Mouse (Mus musculus): ENCODE results near the gene Afg1l. TPM values are rescaled to one million over a fixed set of nuclear protein-coding genes. Genes with fewer than 3 reads are reported as not detected.

Gene Afg1l
- total RNA-seq, 2 experiments from 2014 or later, result 8.7 to 12.6 TPM

- intact Hi-C loops (cut with DNase I), result loop anchor here (1.0 kb wide), 1 partner anchor 24 kb away; the partner anchor contains the start of gene Afg1l
- peak within 1 kb of the TSS; percentile 80 for H3K4me3 ChIP-seq
- peak; percentile 99 for DNase-seq
- peak within 1 kb of the TSS; percentile 98 for H3K27ac ChIP-seq
- TF ChIP-seq CTCF (IDR thresholded peaks at IDR 0.05), result no peak
Measured at GRCm38 (mm10) chr10:42501775-42502348, 23.5 kb upstream of the Afg1l start, which contains the start of gene Snx3. Gene Snx3 (plus strand): TSS chr10:42502030.

GRCm38 (mm10) chr10:42501161-42501560 is 22.8 kb upstream of the Afg1l start:
- H3K4me3 ChIP-seq, result peak overlapping the region; percentile 80
- intact Hi-C loops (cut with DNase I), result loop anchor here (1.0 kb wide), 1 partner anchor 23 kb away; the partner anchor contains the start of gene Afg1l
- DNase-seq, result no peak
- no peak for TF ChIP-seq CTCF (IDR thresholded peaks at IDR 0.05)
- H3K27ac ChIP-seq, result peak overlapping the region; percentile 98

- H3K4me3 ChIP-seq, result no peak overlapping the region
- intact Hi-C loops (cut with DNase I), result loop anchor here (1.0 kb wide), 1 partner anchor 22 kb away; the partner anchor contains the start of gene Afg1l
- no peak for TF ChIP-seq CTCF (IDR thresholded peaks at IDR 0.05)
- H3K27ac ChIP-seq, result peak overlapping the region; percentile 98
- DNase-seq, result no peak
Measured at GRCm38 (mm10) chr10:42500611-42501010, 22.2 kb upstream of the Afg1l start.

- no peak overlapping the region for H3K4me3 ChIP-seq
- intact Hi-C loops (cut with DNase I), result no loop called here
- no peak overlapping the region for H3K27ac ChIP-seq
- no peak for DNase-seq
- no peak for TF ChIP-seq CTCF (IDR thresholded peaks at IDR 0.05)
Measured at GRCm38 (mm10) chr10:42493000-42493399, 14.6 kb upstream of the Afg1l start.

- no peak for DNase-seq
- Histone ChIP-seq H3K4me3 (no peak overlapping the region), H3K27ac (no peak overlapping the region)
- no peak for TF ChIP-seq CTCF (IDR thresholded peaks at IDR 0.05)
- intact Hi-C loops (cut with DNase I), result no loop called here
Measured at GRCm38 (mm10) chr10:42492027-42492771, 13.8 kb upstream of the Afg1l start.

- intact Hi-C loops (cut with DNase I), result no loop called here
- TF ChIP-seq CTCF (IDR thresholded peaks at IDR 0.05), result no peak
- Histone ChIP-seq H3K27ac (no peak overlapping the region), H3K4me3 (no peak overlapping the region)
- no peak for DNase-seq
Measured at GRCm38 (mm10) chr10:42491158-42491557, 12.8 kb upstream of the Afg1l start.

DNA sequence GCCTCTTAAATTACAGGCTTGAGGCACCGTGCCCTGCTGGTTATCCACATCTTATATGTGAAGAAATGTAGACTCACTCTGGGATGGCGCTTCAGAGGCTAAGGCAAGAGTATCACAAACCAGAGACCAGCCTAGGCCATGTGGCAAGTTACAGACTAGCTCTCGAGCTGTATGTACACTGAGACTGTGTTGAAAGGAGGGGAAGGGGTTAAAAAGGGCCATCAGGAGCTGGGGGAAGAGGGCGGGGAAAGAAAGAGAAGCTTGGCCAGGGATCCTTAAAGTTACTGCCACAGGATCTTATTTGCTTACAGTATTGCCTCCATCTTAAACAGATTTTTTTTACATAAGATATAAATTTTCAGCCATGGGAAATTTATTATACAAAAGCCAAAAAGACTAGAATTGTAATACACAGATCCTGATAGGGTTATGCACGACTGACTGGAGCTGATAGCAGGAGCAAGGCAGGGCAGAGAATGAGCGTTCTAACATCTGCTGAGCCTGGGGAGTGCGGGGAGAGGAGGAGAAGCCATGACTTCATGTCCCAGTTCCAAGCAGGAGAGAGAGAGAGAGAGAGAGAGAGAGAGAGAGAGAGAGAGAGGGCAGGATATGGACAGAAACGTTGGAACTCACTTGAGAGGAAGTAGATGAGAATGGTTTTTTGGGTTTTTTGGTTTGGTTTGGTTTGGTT is 10.4 kb upstream of the Afg1l start:
- no peak for TF ChIP-seq CTCF (IDR thresholded peaks at IDR 0.05)
- Histone ChIP-seq H3K4me3 (no peak overlapping the region), H3K27ac (no peak overlapping the region)
- intact Hi-C loops (cut with DNase I), result no loop called here
- no peak for DNase-seq

DNA sequence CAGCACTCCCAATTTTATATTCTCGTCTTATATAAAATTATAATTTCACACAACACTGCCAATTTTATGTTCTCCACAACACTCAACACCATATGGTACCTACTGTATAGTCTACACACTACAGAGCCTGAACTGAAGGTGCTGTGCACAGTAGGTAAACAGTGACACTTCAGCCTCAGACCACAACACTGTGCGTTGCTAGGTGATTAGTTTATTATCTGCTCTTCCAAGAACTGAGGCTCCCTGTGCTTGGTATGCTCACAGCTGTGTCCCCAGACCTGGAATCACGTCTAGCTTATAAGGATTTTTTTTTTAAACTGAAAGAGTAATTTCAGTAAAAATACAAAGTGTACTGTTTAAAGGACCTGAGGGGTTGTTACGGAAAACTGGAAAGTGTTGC is 2.4 kb upstream of the Afg1l start:
- no peak overlapping the region for H3K27ac ChIP-seq
- intact Hi-C loops (cut with DNase I), result no loop called here
- no peak for TF ChIP-seq CTCF (IDR thresholded peaks at IDR 0.05)
- H3K4me3 ChIP-seq, result no peak overlapping the region
- no peak for DNase-seq

DNA sequence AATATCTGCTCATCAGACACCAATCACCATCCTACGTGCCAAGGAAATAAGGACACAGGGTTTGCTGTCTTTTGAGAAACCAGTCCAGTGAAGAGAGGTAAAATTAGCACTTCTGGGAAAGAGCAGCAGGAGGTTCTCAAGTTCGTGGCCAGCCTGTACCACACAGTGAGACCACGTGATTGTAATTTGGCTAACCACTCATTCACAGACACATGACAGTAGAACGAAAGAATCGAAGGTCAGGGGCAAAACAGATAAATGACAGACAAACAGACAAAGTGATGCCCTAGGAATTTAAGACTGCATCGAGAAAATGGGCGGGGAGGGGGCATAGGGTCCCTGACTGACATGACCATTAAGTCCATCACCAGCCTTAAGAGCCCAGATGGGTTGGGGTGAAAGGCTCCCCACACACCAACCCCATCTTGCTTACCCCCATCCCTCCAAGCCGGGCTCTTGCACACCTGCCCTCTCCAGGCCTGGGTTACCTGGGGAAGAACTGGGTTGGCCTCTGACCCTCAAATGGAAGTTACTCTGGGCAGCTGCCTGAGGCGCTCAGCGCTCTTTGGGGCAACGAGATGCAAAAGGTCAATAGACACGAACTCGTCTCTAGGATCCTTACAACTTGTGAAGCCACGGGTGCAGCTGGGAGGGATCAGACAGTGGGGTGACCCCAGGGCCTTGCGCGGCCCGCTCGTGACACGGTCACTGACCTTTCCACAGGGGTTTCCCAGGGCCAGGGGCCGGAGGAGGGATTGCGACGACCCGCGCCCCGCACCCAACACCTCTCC is 620 bp downstream of the Afg1l start:
- intact Hi-C loops (cut with DNase I), result loop anchor here (1.0 kb wide), 1 partner anchor 24 kb away; no protein-coding TSS in a partner anchor

DNA sequence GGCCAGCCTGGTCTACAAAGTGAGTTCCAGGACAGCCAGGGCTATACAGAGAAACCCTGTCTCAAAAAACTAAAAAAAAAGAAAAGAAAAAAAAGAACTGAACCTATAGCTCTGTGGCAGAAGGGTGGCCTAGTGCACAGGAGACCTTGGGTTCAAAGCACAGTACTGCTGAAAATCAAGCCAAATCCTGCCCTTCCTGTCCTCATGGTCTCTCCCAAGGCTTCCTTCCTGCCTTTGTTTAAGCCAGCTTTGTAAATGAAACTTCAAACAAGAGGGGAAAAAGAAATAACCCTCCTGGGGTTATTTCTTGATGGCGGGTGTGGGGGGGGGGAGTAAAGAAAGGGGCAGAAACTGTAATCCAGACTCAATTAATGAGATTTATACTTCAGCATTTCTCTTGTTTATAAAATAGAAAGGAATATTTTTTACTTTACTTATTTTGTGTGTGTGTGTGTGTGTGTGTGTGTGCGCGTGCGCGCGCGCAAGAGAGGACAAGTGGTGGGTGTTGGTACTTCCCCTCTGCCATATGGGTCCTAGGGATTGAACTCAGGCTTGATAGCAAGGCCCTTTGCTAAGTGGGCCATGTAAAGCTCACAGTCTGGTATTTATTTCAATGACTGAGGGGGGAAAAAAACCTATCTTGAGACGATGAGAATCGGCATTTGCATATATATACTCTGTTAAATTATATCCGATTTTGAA is 1.4 kb downstream of the Afg1l start:
- DNase-seq, result no peak
- H3K4me3 ChIP-seq, result peak overlapping the region; percentile 95
- peak overlapping the region; percentile 100 for H3K27ac ChIP-seq
- no peak for TF ChIP-seq CTCF (IDR thresholded peaks at IDR 0.05)
- intact Hi-C loops (cut with DNase I), result no loop called here

More for the DNA sequence above, 620 bp downstream of the Afg1l start:
- TF ChIP-seq CTCF (IDR thresholded peaks at IDR 0.05), result no peak
- no peak for DNase-seq
- Histone ChIP-seq H3K27ac (peak overlapping the region; percentile 100), H3K4me3 (peak overlapping the region; percentile 95)

DNA sequence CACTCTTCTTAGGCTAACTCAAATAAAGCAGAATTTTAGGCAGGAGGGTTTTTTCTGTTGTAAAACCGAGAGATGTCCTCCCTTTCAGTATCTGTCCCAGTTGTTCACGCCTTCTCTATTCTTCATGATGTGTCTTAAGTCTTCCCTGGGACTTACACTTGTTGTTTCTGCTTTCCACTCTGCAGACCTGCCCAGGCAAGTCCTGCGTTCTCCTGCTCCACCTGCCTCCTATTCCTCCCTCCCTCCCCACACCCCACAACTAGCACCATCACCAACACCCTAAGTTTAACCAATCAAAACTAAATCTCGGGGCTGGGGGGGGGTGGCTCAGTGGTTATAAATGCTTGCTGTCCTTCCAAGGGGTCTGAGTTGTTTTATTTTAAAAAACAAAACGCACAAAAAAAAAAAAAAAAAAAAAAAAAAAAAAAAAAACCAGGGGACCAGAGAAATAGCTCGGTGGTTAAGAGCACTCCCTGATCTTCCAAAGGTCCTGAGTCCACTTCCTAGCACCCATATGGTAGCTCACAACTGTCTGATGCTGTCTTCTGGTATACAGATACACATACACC is 3.3 kb downstream of the Afg1l start:
- Histone ChIP-seq H3K27ac (no peak overlapping the region), H3K4me3 (no peak overlapping the region)
- intact Hi-C loops (cut with DNase I), result no loop called here
- DNase-seq, result no peak
- no peak for TF ChIP-seq CTCF (IDR thresholded peaks at IDR 0.05)

Measured in gastrocnemius, adult 2 months (tissue).